Mouse (Mus musculus) forebrain, embryonic 13.5 days (tissue): ENCODE measurements at regions not wholly inside any gene's neighbourhood (a gene's known extent, or its start where the extent isn't known, plus 50 kb on each side); places are given as distances from the start of the nearest gene placed in this dataset.

ENCODE experiments used
- ATAC-seq: fragments of 200-750 bp; cut with Nextera tagmentation; 2 replicates; pipeline ENCODE4 v1.8.0; 2017
- H3K27ac ChIP-seq: fragments of 300-500 bp; sonication (generic); 2 replicates; pipeline ENCODE4 v1.5.1; 2015; ENCODE audit warnings: inconsistent platforms, mild to moderate bottlenecking, moderate library complexity
- H3K27me3 ChIP-seq: fragments of 300-500 bp; sonication (generic); 2 replicates; pipeline ENCODE4 v1.6.1; 2015; ENCODE audit warnings: mild to moderate bottlenecking, inconsistent platforms
- H3K36me3 ChIP-seq: fragments of 300-500 bp; sonication (generic); 2 replicates; pipeline ENCODE4 v1.6.1; 2015; ENCODE audit warnings: mild to moderate bottlenecking, inconsistent platforms; ENCODE audit not compliant: poor library complexity, severe bottlenecking
- H3K4me1 ChIP-seq: fragments of 300-500 bp; sonication (generic); 2 replicates; pipeline ENCODE4 v1.6.1; 2015; ENCODE audit warnings: inconsistent platforms
- H3K4me2 ChIP-seq: fragments of 300-500 bp; sonication (generic); 2 replicates; pipeline ENCODE4 v1.6.1; 2015; ENCODE audit warnings: inconsistent platforms, mild to moderate bottlenecking, moderate library complexity
- H3K4me3 ChIP-seq: fragments of 300-500 bp; sonication (generic); 2 replicates; pipeline ENCODE4 v1.5.1; 2015; ENCODE audit warnings: mild to moderate bottlenecking, inconsistent platforms
- H3K9ac ChIP-seq: fragments of 300-500 bp; sonication (generic); 2 replicates; pipeline ENCODE4 v1.6.1; 2015; ENCODE audit warnings: mild to moderate bottlenecking, inconsistent platforms
- H3K9me3 ChIP-seq: fragments of 300-500 bp; sonication (generic); replicated peaks from 2 replicates; pipeline ENCODE4 v1.6.1; 2016; ENCODE audit warnings: inconsistent platforms
- WGBS: fragments of 180-500 bp; shearing (Covaris S2); methylation state at CpG from one replicate; pipeline ENCODE4 v1.1.7; 2015; 5-methylcytosine and 5-hydroxymethylcytosine counted together

GRCm38 (mm10) chr4:12457978-12458597 is 286.3 kb upstream of the Fam92a start:
- 82% methylated on average over 8 of the region's 8 CpGs for WGBS
- no peak overlapping the region for H3K4me3 ChIP-seq
- no peaks in the 10 kb centered on the region for H3K36me3 ChIP-seq
- H3K4me2 ChIP-seq, result no peak overlapping the region
- H3K27ac ChIP-seq, result no peak overlapping the region
- no peaks in the 10 kb centered on the region for H3K27me3 ChIP-seq
- ATAC-seq, result no peak
- H3K9me3 ChIP-seq, result no peaks in the 10 kb centered on the region
- H3K4me1 ChIP-seq, result peaks cover 9% of the 10 kb centered on the region
- H3K9ac ChIP-seq, result no peak overlapping the region

GRCm38 (mm10) chr4:12452086-12452485 is 280.3 kb upstream of the Fam92a start:
- WGBS, result 94% methylated on average over 2 of the region's 2 CpGs

GRCm38 (mm10) chr4:12425507-12425906 is 253.7 kb upstream of the Fam92a start:
- no peak for ATAC-seq
- Histone ChIP-seq H3K9me3 (no peaks in the 10 kb centered on the region), H3K9ac (no peak overlapping the region), H3K4me1 (peaks cover 21% of the 10 kb centered on the region), H3K27ac (no peak overlapping the region), H3K4me3 (no peak overlapping the region), H3K4me2 (no peak overlapping the region), H3K36me3 (no peaks in the 10 kb centered on the region), H3K27me3 (no peaks in the 10 kb centered on the region)
- WGBS, result 10% methylated on average over 3 of the region's 3 CpGs

More at GRCm38 (mm10) chr4:12452086-12452485, 280.3 kb upstream of the Fam92a start:
- Histone ChIP-seq H3K36me3 (no peaks in the 10 kb centered on the region), H3K9ac (no peak overlapping the region), H3K4me1 (no peaks in the 10 kb centered on the region), H3K27me3 (no peaks in the 10 kb centered on the region), H3K27ac (no peak overlapping the region), H3K4me2 (no peak overlapping the region), H3K9me3 (no peaks in the 10 kb centered on the region), H3K4me3 (no peak overlapping the region)
- no peak for ATAC-seq

GRCm38 (mm10) chr4:12421628-12422319 is 250.0 kb upstream of the Fam92a start:
- H3K4me2 ChIP-seq, result no peak overlapping the region
- no peaks in the 10 kb centered on the region for H3K27me3 ChIP-seq
- H3K27ac ChIP-seq, result no peak overlapping the region
- H3K4me1 ChIP-seq, result peaks cover 21% of the 10 kb centered on the region
- peak; percentile 37; the same call in 1 of the 2 replicates for ATAC-seq
- 71% methylated on average over 16 of the region's 16 CpGs for WGBS
- no peak overlapping the region for H3K4me3 ChIP-seq
- H3K9me3 ChIP-seq, result no peaks in the 10 kb centered on the region
- no peaks in the 10 kb centered on the region for H3K36me3 ChIP-seq
- H3K9ac ChIP-seq, result no peak overlapping the region

- Histone ChIP-seq H3K4me3 (no peak overlapping the region), H3K4me1 (peaks cover 13% of the 10 kb centered on the region), H3K9me3 (no peaks in the 10 kb centered on the region), H3K27me3 (no peaks in the 10 kb centered on the region), H3K27ac (no peak overlapping the region), H3K4me2 (no peak overlapping the region), H3K9ac (no peak overlapping the region), H3K36me3 (no peaks in the 10 kb centered on the region)
- 50% methylated on average over 3 of the region's 3 CpGs for WGBS
- no peak for ATAC-seq
Measured at GRCm38 (mm10) chr4:12418086-12418485, 246.3 kb upstream of the Fam92a start.

- ATAC-seq, result no peak
- Histone ChIP-seq H3K4me3 (no peak overlapping the region), H3K27ac (no peak overlapping the region), H3K36me3 (no peaks in the 10 kb centered on the region), H3K4me1 (no peaks in the 10 kb centered on the region), H3K4me2 (no peak overlapping the region), H3K27me3 (no peaks in the 10 kb centered on the region), H3K9me3 (no peaks in the 10 kb centered on the region), H3K9ac (no peak overlapping the region)
- WGBS, result 82% methylated on average over 1 of the region's 1 CpGs
Measured at GRCm38 (mm10) chr4:12395344-12395743, 223.5 kb upstream of the Fam92a start.

GRCm38 (mm10) chr4:12376797-12377570 is 205.2 kb upstream of the Fam92a start:
- no peak for ATAC-seq
- H3K4me3 ChIP-seq, result no peak overlapping the region
- no peak overlapping the region for H3K27ac ChIP-seq
- no peaks in the 10 kb centered on the region for H3K36me3 ChIP-seq
- H3K4me2 ChIP-seq, result no peak overlapping the region
- H3K27me3 ChIP-seq, result no peaks in the 10 kb centered on the region
- no peaks in the 10 kb centered on the region for H3K4me1 ChIP-seq
- H3K9ac ChIP-seq, result no peak overlapping the region
- WGBS, result 84% methylated on average over 5 of the region's 5 CpGs
- no peaks in the 10 kb centered on the region for H3K9me3 ChIP-seq

- WGBS, result 17% methylated on average over 2 of the region's 2 CpGs
- H3K4me1 ChIP-seq, result peaks cover 5% of the 10 kb centered on the region; the same call in 1 of the 2 replicates
- ATAC-seq, result 0 out of 2 replicates have a peak, but pooled peaks have one; percentile 13
- H3K27ac ChIP-seq, result no peak overlapping the region
- no peaks in the 10 kb centered on the region for H3K27me3 ChIP-seq
- H3K4me2 ChIP-seq, result no peak overlapping the region
- no peaks in the 10 kb centered on the region for H3K9me3 ChIP-seq
- no peak overlapping the region for H3K9ac ChIP-seq
- no peaks in the 10 kb centered on the region for H3K36me3 ChIP-seq
- no peak overlapping the region for H3K4me3 ChIP-seq
Measured at GRCm38 (mm10) chr4:12369551-12369950, 197.7 kb upstream of the Fam92a start.

- no peak overlapping the region for H3K27ac ChIP-seq
- H3K9ac ChIP-seq, result no peak overlapping the region
- WGBS, result 12% methylated on average over 2 of the region's 2 CpGs
- peaks cover 5% of the 10 kb centered on the region; the same call in 1 of the 2 replicates for H3K4me1 ChIP-seq
- no peak overlapping the region for H3K4me2 ChIP-seq
- ATAC-seq, result no peak
- H3K27me3 ChIP-seq, result no peaks in the 10 kb centered on the region
- no peak overlapping the region for H3K4me3 ChIP-seq
- H3K36me3 ChIP-seq, result no peaks in the 10 kb centered on the region
- H3K9me3 ChIP-seq, result no peaks in the 10 kb centered on the region
Measured at GRCm38 (mm10) chr4:12356992-12357634, 185.3 kb upstream of the Fam92a start.

- H3K27ac ChIP-seq, result no peak overlapping the region
- H3K4me1 ChIP-seq, result peaks cover 5% of the 10 kb centered on the region; the same call in 1 of the 2 replicates
- 70% methylated on average over 3 of the region's 3 CpGs for WGBS
- no peak overlapping the region for H3K4me2 ChIP-seq
- H3K9me3 ChIP-seq, result no peaks in the 10 kb centered on the region
- H3K4me3 ChIP-seq, result no peak overlapping the region
- H3K9ac ChIP-seq, result no peak overlapping the region
- no peaks in the 10 kb centered on the region for H3K27me3 ChIP-seq
- no peak for ATAC-seq
- no peaks in the 10 kb centered on the region for H3K36me3 ChIP-seq
Measured at GRCm38 (mm10) chr4:12353337-12353856, 181.6 kb upstream of the Fam92a start.

- no peak overlapping the region for H3K4me3 ChIP-seq
- H3K27me3 ChIP-seq, result no peaks in the 10 kb centered on the region
- no peaks in the 10 kb centered on the region; the same call in 1 of the 2 replicates for H3K9me3 ChIP-seq
- H3K27ac ChIP-seq, result no peak overlapping the region
- H3K36me3 ChIP-seq, result no peaks in the 10 kb centered on the region
- no peak for ATAC-seq
- no peak overlapping the region for H3K9ac ChIP-seq
- H3K4me1 ChIP-seq, result peaks cover 12% of the 10 kb centered on the region
- no peak overlapping the region for H3K4me2 ChIP-seq
- WGBS, result 97% methylated on average over 1 of the region's 1 CpGs
Measured at GRCm38 (mm10) chr4:12339236-12339635, 167.4 kb upstream of the Fam92a start.
